ENCODE assay signal across 13 mouse cellular contexts in genomic region chr11:79825881-79826280, GRCm38 (mm10).
DNase-seq lines count a peak whose midpoint lies in the region.
"Had no signal": no experiment of that assay in that cellular context is flagged by ENCODE, and none has a peak within 500 bp of the region (broad histone marks: within the 10 kb centered on the region; RNA-seq: fewer than 3 reads in every experiment).

No protein-coding gene starts in this region.

- DNase-seq in adrenal gland, adult (ENCODE audit: inconsistent age in 2 of 2, low spot score in 1 of 2): peak; percentile 39 to 69
- no peak for DNase-seq in adrenal gland, postnatal 4 days (ENCODE audit: low spot score in 2 of 2)
- peak; percentile 34 for DNase-seq in kidney, postnatal 10 days
- DNase-seq in kidney, postnatal 4 days: no peak
- peak; percentile 37 for DNase-seq in adrenal gland, postnatal 10 days
- DNase-seq in yolk sac, embryonic 10.5 days (ENCODE audit: low spot score): peak; percentile 19
- no peak for DNase-seq in testis, postnatal 10 days (ENCODE audit: low spot score)
- DNase-seq: cerebellum, adult 11 months; cerebellum, adult 9-11 months; kidney, adult 18-20 months; left cerebral cortex, postnatal 4 days; right cerebral cortex, postnatal 4 days; thymus, postnatal 25 days had no signal

Comparison
In these comparisons a context has a peak if more than half of its experiments do, and no peak if none do; other contexts are left out.
1. DNase-seq: peak in adrenal gland, adult (2 of 2), kidney, postnatal 10 days (single experiment), adrenal gland, postnatal 10 days (single experiment) and yolk sac, embryonic 10.5 days (single experiment); none in adrenal gland, postnatal 4 days (0 of 2), kidney, postnatal 4 days (0 of 2) and testis, postnatal 10 days (single experiment).